Mouse (Mus musculus) ovary, postnatal 36 days (tissue): ENCODE data around the gene Nmnat3.
"Not testable (repeated sequence)": the region's sequence is repeated elsewhere in the genome, so short reads cannot be mapped to it uniquely, and the experiment has no call there.

ENCODE experiments used
- DNase-seq: peaks from one replicate; pipeline ENCODE4 v3.0.0; 2022; ENCODE audit warnings: low spot score, mixed read lengths

The Nmnat3 gene

GRCm38 (mm10) chr9:98287135-98287534 lies at the start of gene Nmnat3:
Nmnat3 (plus strand) TSS chr9:98287435.
- not testable (repeated sequence) for DNase-seq

GRCm38 (mm10) chr9:98243481-98243880 lies 43.8 kb upstream of the Nmnat3 start:
- DNase-seq, result no peak

GRCm38 (mm10) chr9:98244223-98244622 lies 43.0 kb upstream of the Nmnat3 start:
- DNase-seq, result peak; percentile 55

GRCm38 (mm10) chr9:98245226-98245625 lies 42.0 kb upstream of the Nmnat3 start:
- DNase-seq, result no peak

GRCm38 (mm10) chr9:98246351-98246750 lies 40.9 kb upstream of the Nmnat3 start:
- DNase-seq, result no peak

- no peak for DNase-seq
Measured at GRCm38 (mm10) chr9:98260210-98260609, 27.0 kb upstream of the Nmnat3 start.

GRCm38 (mm10) chr9:98261461-98262011 lies 25.7 kb upstream of the Nmnat3 start:
- DNase-seq, result no peak

- no peak for DNase-seq
Measured at GRCm38 (mm10) chr9:98264916-98265315, 22.3 kb upstream of the Nmnat3 start.

- DNase-seq, result no peak
Measured at GRCm38 (mm10) chr9:98272734-98273133, 14.5 kb upstream of the Nmnat3 start.

- DNase-seq, result no peak
Measured at GRCm38 (mm10) chr9:98275080-98275479, 12.2 kb upstream of the Nmnat3 start.

- DNase-seq, result no peak
Measured at GRCm38 (mm10) chr9:98280162-98280561, 7.1 kb upstream of the Nmnat3 start.

- no peak for DNase-seq
Measured at GRCm38 (mm10) chr9:98285606-98286301, 1.5 kb upstream of the Nmnat3 start.

- no peak for DNase-seq
Measured at GRCm38 (mm10) chr9:98289665-98290064, 2.4 kb downstream of the Nmnat3 start.

GRCm38 (mm10) chr9:98290591-98290990 lies 3.4 kb downstream of the Nmnat3 start:
- no peak for DNase-seq

- peak; percentile 89 for DNase-seq
Measured at GRCm38 (mm10) chr9:98296383-98297201, 9.4 kb downstream of the Nmnat3 start.

GRCm38 (mm10) chr9:98297234-98297936 lies 10.2 kb downstream of the Nmnat3 start:
- no peak for DNase-seq

GRCm38 (mm10) chr9:98297937-98298595 lies 10.8 kb downstream of the Nmnat3 start:
- DNase-seq, result no peak

- DNase-seq, result no peak
Measured at GRCm38 (mm10) chr9:98298761-98299160, 11.5 kb downstream of the Nmnat3 start.

GRCm38 (mm10) chr9:98299235-98299634 lies 12.0 kb downstream of the Nmnat3 start:
- DNase-seq, result no peak

GRCm38 (mm10) chr9:98300582-98300981 lies 13.3 kb downstream of the Nmnat3 start:
- DNase-seq, result no peak

- DNase-seq, result no peak
Measured at GRCm38 (mm10) chr9:98307011-98307410, 19.8 kb downstream of the Nmnat3 start.
